Comparison of ENCODE assay signal across 8 mouse cellular contexts in the genomic region with DNA sequence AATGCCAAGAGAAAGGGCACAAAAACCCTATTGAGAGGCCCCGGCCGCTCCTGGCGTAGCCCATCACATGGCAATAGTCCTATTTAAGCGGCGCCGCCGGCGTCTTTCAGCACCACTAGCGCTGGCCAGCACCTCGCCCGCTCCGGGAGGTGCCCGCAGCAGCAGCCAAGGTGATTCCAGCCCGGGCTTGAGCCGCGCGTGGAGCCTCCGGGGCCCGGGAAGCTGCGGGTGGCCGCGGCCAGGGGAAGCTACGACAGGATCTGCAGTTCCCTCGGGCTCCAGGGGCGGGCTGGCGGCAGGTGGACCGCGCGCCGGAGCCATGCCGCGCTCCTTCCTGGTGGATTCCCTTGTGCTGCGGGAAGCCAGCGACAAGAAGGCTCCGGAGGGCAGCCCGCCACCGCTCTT. TPM values are rescaled to one million over a fixed set of nuclear protein-coding genes. Genes with fewer than 3 reads are reported as not detected.
A peak's percentile ranks its signal among the peaks of the same experiment; 100 is the strongest.
DNase-seq lines count a peak whose midpoint lies in the region; ATAC-seq and TF ChIP-seq lines count a peak whose summit lies in the region.

A gene (plus strand): TSS at position 126 of the 405 bp plus-strand sequence.

- TF ChIP-seq EP300 in ES-Bruce4 (IDR thresholded peaks at IDR 0.05; ENCODE audit: insufficient read depth, low read depth, low read length): peak; percentile 35; the same call in 1 of the 2 replicates
- TF ChIP-seq EP300 in heart, postnatal 0 days (IDR thresholded peaks at IDR 0.05; ENCODE audit: low read depth): no peak

- WGBS in embryonic facial prominence, embryonic 12.5 days: under 1% methylated on average over 35 of the region's 37 CpGs
- under 1% methylated on average over 36 of the region's 37 CpGs for WGBS in heart, postnatal 0 days
- under 1% methylated on average over 31 of the region's 37 CpGs for WGBS in neural tube, embryonic 13.5 days

- no peak within 1 kb of the TSS for H3K27ac ChIP-seq in ES-Bruce4 (ENCODE audit: insufficient read depth, low read length)
- no peak within 1 kb of the TSS for H3K27ac ChIP-seq in embryonic facial prominence, embryonic 12.5 days
- no peak within 1 kb of the TSS for H3K27ac ChIP-seq in heart, postnatal 0 days (ENCODE audit: low read depth)
- peak within 1 kb of the TSS; percentile 3; the same call in 1 of the 2 replicates for H3K27ac ChIP-seq in neural tube, embryonic 13.5 days (replicated peaks)

- DNase-seq in adrenal gland, postnatal 14 days: peak; percentile 89
- peak; percentile 52 for DNase-seq in heart, postnatal 0 days (ENCODE audit: low spot score)
- DNase-seq in kidney, postnatal 14 days: peak; percentile 78
- peak; percentile 34 to 58 for DNase-seq in lung, adult 18-20 months
- DNase-seq in yolk sac, embryonic 10.5 days (ENCODE audit: low spot score): peak; percentile 59

- no peak for TF ChIP-seq POLR2A in ES-Bruce4 (IDR thresholded peaks at IDR 0.05; ENCODE audit: insufficient read depth, low read length)

- H3K9me3 ChIP-seq in ES-Bruce4 (replicated peaks; ENCODE audit: control insufficient read depth, insufficient read depth, low read length, poor library complexity, severe bottlenecking): no peaks in the 10 kb centered on the region
- no peaks in the 10 kb centered on the region for H3K9me3 ChIP-seq in embryonic facial prominence, embryonic 12.5 days
- 0 out of 2 replicates have a peak, but pooled peaks cover under 1% of the 10 kb centered on the region for H3K9me3 ChIP-seq in heart, postnatal 0 days (replicated peaks; ENCODE audit: control insufficient read depth, low read length)
- peaks cover 2% of the 10 kb centered on the region; the same call in 1 of the 2 replicates for H3K9me3 ChIP-seq in neural tube, embryonic 13.5 days

- H3K4me1 ChIP-seq in ES-Bruce4 (ENCODE audit: control insufficient read depth, insufficient read depth, low read length): peaks cover 4% of the 10 kb centered on the region
- peaks cover 14% of the 10 kb centered on the region for H3K4me1 ChIP-seq in embryonic facial prominence, embryonic 12.5 days
- H3K4me1 ChIP-seq in heart, postnatal 0 days (ENCODE audit: control insufficient read depth, insufficient read depth): peaks cover 12% of the 10 kb centered on the region
- H3K4me1 ChIP-seq in neural tube, embryonic 13.5 days (replicated peaks): peaks cover 54% of the 10 kb centered on the region

- peaks cover 35% of the 10 kb centered on the region for H3K27me3 ChIP-seq in ES-Bruce4 (ENCODE audit: control insufficient read depth, insufficient read depth, low read length, poor library complexity, severe bottlenecking)
- peaks cover 97% of the 10 kb centered on the region for H3K27me3 ChIP-seq in embryonic facial prominence, embryonic 12.5 days
- H3K27me3 ChIP-seq in heart, postnatal 0 days (ENCODE audit: control insufficient read depth, insufficient read depth, low read length): peaks cover 90% of the 10 kb centered on the region
- peaks cover 96% of the 10 kb centered on the region for H3K27me3 ChIP-seq in neural tube, embryonic 13.5 days

- peak within 1 kb of the TSS; percentile 44 for H3K4me3 ChIP-seq in ES-Bruce4 (ENCODE audit: low read depth, low read length)
- H3K4me3 ChIP-seq in embryonic facial prominence, embryonic 12.5 days: peak within 1 kb of the TSS; percentile 30
- peak within 1 kb of the TSS; percentile 46 for H3K4me3 ChIP-seq in heart, postnatal 0 days (ENCODE audit: low read depth, low read length)
- peak within 1 kb of the TSS; percentile 42 for H3K4me3 ChIP-seq in neural tube, embryonic 13.5 days

- ATAC-seq in embryonic facial prominence, embryonic 12.5 days (ENCODE audit: insufficient number of reproducible peaks, insufficient read depth, low FRiP score, low TSS enrichment): peak; percentile 57; the same call in 1 of the 2 replicates
- ATAC-seq in heart, postnatal 0 days (ENCODE audit: insufficient read depth, low read depth): peak; percentile 87
- ATAC-seq in neural tube, embryonic 13.5 days (ENCODE audit: low read depth): peak; percentile 71

- H3K4me2 ChIP-seq in embryonic facial prominence, embryonic 12.5 days (replicated peaks): peak within 1 kb of the TSS; percentile 43
- peak within 1 kb of the TSS; percentile 54 for H3K4me2 ChIP-seq in heart, postnatal 0 days (ENCODE audit: low read depth, low read length)
- H3K4me2 ChIP-seq in neural tube, embryonic 13.5 days: peak within 1 kb of the TSS; percentile 68

- H3K9ac ChIP-seq in ES-Bruce4 (ENCODE audit: low read depth, poor library complexity, severe bottlenecking): peak within 1 kb of the TSS; percentile 20
- no peak within 1 kb of the TSS for H3K9ac ChIP-seq in embryonic facial prominence, embryonic 12.5 days
- H3K9ac ChIP-seq in heart, postnatal 0 days (replicated peaks; ENCODE audit: low read depth, low read length): no peak within 1 kb of the TSS
- peak within 1 kb of the TSS; percentile 65 for H3K9ac ChIP-seq in neural tube, embryonic 13.5 days

- no peak for TF ChIP-seq CTCF in ES-Bruce4 (IDR thresholded peaks at IDR 0.05; ENCODE audit: low read depth, low read length)
- no peak for TF ChIP-seq CTCF in heart, postnatal 0 days (IDR thresholded peaks at IDR 0.05; ENCODE audit: low read depth)

- H3K36me3 ChIP-seq in ES-Bruce4 (ENCODE audit: control insufficient read depth, insufficient read depth, low read length, poor library complexity, severe bottlenecking): no peaks in the 10 kb centered on the region
- H3K36me3 ChIP-seq in embryonic facial prominence, embryonic 12.5 days: no peaks in the 10 kb centered on the region
- no peaks in the 10 kb centered on the region for H3K36me3 ChIP-seq in heart, postnatal 0 days (replicated peaks; ENCODE audit: control insufficient read depth, insufficient read depth, low read length)
- no peaks in the 10 kb centered on the region for H3K36me3 ChIP-seq in neural tube, embryonic 13.5 days

RNA-seq across cellular contexts. Expression of the gene that starts here (rescaled TPM):
- not detected in 2 replicates for polyA plus RNA-seq in ES-Bruce4 (2011; ENCODE audit: insufficient read depth, insufficient read length, low read depth, missing spikeins)
- not detected in 2 replicates for total RNA-seq in adrenal gland, postnatal 14 days (2021)
- polyA plus RNA-seq in embryonic facial prominence, embryonic 12.5 days (2016; fragmentation: Nextera tagmentation; extraction: Ambion mirVana): 0.62 and 1.00 TPM in 2 replicates
- not detected in 2 replicates for total RNA-seq in heart, postnatal 0 days (2014; rRNA removed; ENCODE audit: low replicate concordance)
- not detected in 2 replicates for polyA plus RNA-seq in heart, postnatal 0 days (2015; fragmentation: Nextera tagmentation; extraction: Ambion mirVana)
- 5.3 and 7.1 TPM in 2 replicates for polyA plus RNA-seq in neural tube, embryonic 13.5 days (2015; fragmentation: Nextera tagmentation; extraction: Ambion mirVana)

Comparison
In these comparisons a context has a peak if more than half of its experiments do, and no peak if none do; other contexts are left out.
1. Peak in DNase-seq in adrenal gland, postnatal 14 days; RNA of the gene not detected or under 1 TPM.
2. Peak in ATAC-seq, H3K4me3 ChIP-seq and H3K4me2 ChIP-seq in embryonic facial prominence, embryonic 12.5 days; RNA of the gene not detected or under 1 TPM.
3. Peak in DNase-seq, ATAC-seq, H3K4me3 ChIP-seq and H3K4me2 ChIP-seq in heart, postnatal 0 days; RNA of the gene not detected or under 1 TPM.
4. H3K9ac ChIP-seq: peak in ES-Bruce4 (single experiment) and neural tube, embryonic 13.5 days (single experiment); none in embryonic facial prominence, embryonic 12.5 days (single experiment) and heart, postnatal 0 days (single experiment).
5. Peak in every context shown above with its lines, with median percentiles within 50 percentile points of each other: H3K4me3 ChIP-seq, DNase-seq, ATAC-seq and H3K4me2 ChIP-seq.